Mouse (Mus musculus) kidney, adult 9 months (tissue): ENCODE data around the gene Dppa3.

Experiments
- DNase-seq: peaks from one replicate; pipeline ENCODE4 v3.0.0; 2022

The Dppa3 gene

DNA sequence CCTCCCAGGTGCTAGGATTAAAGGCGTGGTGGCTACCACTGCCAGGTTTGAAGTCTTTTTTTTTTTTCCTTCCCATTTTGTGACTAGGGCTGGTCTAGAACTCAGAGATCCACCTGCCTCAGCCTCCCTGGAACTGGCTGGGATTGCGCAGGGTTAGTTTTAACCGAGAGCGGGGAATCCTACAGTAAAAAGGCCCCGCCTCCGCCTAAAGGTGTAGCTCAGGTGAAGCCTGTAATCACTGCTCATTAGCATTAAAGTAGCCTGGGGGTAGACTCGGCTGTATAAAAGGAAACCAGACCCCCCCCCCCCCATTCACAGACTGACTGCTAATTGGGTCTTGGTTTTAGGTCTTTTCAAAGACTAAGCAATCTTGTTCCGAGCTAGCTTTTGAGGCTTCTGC is at the start of gene Dppa3:
Dppa3 (plus strand) TSS at position 301 of the 400 bp plus-strand sequence.
- DNase-seq: no peak

DNA sequence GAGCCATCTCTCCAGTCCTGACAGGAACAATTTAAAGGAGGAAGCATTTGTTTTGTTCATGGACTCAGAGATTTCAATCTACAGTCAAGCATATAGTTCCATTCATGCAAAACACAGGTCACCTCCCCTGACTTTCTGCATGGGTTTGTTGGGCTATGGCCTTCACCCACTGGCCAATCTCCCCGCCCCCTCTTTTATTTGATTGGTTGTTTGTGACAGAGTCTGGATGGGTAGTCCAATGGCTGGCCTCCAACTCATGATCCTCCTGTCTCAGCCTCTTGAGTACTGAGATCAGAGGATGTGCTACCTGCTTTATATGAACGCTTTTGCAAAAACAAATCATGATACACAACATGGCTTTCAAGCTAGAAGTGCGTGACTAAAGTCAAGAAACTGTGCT is 49.2 kb upstream of the Dppa3 start:
- no peak for DNase-seq

DNA sequence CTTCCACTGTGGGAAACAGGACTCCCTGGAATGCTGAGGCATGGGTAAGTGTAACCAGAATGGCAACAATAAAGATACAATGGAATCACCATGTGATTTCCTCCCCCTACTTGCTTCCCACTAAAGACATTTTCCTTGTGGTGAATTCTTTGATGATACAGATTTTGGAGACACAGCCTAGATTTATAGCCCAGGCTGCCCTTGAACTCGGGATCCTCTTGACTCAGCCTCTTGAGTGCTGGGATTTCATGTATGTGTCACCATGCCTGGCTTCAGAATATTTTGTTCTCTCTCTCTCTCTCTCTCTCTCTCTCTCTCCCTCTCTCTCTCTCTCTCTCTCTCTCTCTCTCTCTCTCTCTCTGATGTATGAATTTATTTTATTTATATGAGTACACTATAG is 47.1 kb upstream of the Dppa3 start:
- DNase-seq: no peak

DNA sequence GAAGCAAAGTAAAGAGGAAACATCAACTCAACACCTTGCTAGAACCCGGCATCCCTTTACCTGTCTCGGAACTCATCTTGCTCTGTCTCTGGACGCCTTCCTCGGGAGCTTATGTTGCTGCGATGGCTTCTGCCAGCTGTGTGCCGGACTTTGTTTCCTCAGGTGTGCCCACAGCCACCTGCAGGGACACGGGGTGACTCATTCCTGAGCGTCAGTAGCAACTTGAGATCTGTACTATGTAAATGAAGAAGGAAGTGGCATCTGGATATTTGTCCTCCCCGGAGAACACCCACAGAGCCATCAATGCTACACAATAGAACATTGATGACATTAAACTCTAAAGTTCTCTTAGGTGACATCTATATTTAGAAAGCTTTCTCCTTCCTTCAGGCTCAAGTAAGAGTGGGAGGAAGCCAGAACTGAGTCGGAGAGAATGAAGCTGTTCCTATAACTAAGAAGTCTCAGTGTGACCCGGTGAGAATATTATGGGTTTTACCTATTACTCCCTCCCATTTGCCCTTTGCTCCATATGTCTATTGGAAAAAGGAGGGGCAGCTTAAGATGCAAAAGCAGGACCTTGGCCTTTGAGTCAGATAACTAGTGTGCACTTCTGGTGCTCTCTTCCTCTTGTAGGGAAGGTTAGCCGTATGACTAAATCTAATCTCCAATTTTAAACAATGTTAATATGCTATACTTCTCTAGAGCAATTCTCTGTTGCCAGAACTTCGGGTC is 35.0 kb upstream of the Dppa3 start:
- DNase-seq: no peak

DNA sequence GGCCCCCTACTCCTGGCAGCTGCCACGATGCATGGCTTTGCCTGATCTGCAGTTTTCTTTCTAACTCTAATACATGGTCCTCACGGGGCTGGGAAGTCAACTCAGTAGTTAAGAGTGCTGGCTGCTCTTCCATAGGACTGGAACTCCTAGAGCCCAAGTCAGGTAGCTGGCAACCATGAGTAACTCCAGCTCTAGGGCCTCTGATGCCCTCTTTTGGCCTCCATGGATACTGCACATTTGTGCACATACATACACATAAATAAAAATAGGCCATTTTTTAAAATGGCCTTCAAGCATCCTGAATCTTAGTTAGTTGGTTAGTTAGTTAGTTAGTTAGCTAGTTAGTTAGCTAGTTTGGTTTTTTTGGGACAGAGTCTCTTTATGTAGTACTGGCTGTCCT is 33.3 kb upstream of the Dppa3 start:
- DNase-seq: no peak

DNA sequence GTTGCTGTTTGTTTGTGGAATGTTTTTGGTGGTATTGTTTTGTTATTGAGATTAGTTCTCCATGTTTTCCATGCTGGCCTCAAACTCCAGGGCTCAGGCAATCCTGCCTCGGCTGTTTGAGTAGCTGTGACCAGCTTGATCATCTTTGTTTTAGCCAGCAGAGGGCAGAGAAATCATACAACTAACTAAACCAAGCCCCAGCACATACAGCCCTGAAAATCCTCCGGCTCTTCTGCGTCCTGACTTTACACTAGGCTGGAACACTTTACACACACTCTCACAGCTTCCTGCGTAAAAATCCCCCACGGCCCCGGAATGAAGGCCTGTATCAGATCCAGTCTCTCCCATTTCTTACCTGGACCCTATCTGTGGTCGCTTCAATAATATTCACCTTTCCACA is 30.6 kb upstream of the Dppa3 start:
- peak; percentile 65 for DNase-seq

DNA sequence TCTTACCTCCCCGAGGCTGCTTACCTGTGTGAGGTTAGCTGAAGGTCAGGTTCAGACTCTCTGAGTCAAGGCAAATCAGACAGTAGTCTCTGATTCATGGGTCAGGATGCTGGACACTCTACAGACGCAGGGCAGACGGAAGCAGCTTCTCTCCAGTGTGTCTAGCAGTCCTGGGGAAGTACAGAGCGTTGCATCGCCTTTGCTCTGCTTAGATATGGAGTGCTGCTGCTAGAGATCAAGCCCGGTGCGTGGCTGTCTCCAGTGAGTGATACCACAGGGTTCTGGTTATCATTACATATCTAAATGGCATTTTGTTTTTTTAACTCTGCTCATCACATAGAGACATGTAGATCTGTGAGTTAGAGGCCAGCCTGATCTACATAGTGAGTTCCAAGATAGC is 29.6 kb upstream of the Dppa3 start:
- no peak for DNase-seq

DNA sequence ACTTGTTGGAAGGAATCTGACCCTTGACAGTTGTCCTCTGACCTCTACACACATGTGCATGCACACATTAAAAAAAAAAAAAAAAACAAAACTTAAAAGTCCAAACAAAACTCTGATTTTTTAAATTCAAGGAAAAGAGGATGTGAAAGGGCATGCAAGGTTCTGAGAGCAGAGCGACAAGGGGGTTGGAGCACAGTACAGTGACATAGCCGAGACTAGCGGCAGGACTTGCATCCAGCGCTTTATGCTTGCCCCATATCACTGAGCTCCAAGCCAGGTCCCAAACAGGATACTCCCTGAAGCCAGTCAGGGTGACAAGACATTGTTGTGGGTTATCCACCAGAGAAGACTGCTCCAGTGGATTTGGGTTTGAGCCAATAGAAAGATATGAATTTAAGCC is 28.2 kb upstream of the Dppa3 start:
- DNase-seq: no peak

DNA sequence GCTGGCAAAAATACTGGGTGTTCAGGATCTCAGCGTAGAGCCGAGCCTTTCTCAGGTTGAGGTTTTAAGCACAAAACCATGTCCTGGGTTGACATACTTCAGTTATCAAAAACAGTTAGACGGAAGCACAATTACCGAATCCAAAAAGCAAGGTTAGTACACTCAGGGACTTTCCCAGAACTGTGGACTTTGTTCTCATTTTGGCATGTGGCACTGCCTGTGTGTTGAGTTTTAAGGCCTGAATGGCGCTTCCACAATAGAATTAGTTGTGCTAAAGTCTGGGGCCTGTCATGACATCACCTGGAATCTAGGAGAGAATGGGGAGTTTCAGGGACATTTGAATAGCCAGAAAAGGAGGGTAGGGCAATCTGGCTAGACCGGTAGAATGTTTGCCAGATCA is 27.8 kb upstream of the Dppa3 start:
- DNase-seq: peak; percentile 72

DNA sequence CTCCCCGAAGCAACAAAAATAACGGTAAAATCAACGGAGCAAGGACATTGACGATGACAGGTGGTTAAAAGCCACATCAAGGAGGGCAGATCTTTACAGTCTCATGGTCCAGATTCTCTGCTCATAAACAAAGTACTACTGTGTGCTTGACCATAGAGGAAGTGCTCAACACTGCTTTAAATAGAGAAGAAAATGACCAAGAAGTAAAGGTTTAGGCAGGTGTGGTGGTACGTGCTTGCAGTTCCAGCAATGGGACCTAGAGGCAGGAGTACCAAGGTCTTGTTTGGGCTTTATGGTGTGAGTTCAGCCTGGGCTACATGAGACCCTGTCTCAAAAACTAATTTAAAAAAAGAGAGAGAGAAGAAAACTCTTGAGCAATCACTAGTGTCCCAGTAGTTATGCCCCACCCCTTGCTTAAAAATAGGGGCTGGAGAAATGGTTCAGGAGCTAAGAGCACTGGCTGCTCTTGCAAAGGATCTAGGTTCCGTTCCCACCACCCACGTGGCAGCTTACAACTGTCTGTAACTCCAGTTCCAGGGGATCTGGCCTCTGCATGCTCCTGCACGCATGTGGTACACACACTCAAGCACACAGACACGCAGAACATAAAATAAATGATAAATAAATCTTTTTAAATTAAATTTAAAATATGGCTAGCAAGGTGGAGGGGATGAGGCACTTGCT is 27.0 kb upstream of the Dppa3 start:
- no peak for DNase-seq

DNA sequence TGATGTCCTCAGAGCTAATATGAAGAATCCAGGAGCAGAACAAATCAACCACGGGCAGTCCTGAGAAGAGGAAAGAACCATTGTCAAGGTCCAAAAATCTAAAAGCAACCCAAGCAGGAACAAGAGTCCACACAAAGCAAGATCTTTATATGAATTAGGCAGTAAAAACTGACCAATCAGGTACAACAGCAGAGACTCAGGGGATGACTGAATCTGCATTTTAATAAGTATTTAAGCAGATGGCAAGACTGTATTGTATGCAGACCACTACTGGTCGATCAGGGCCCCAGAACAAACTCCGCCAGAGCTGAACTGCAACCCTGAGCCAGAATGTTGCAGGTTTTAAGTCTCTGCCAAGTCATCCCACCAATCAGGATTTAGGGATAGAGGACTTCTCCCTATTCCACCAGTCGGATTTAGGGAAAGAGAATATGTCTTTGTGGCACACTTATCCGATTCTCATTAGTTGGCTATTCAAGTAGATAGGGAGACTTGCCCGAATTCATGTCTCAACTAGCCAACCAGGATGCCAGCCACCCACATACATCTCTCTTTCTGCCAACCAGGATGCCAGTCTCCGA is 26.1 kb upstream of the Dppa3 start:
- no peak for DNase-seq

DNA sequence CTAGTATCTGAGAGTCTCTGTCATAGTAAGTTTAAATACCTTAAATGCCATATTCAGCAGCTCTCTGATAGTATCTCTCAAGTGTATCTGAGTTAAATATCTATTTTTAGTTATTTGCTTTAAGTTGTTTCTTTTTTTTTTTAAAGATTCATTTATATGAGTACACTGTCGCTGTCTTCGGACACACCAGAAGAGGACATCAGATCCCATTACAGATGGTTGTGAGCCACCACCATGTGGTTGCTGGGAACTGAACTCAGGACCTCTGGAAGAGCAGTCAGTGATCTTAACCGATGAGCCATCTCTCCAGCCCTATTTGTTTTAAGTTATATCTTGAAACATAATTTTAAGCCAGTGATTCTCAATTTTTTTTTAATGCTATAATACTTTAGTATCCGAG is 25.2 kb upstream of the Dppa3 start:
- no peak for DNase-seq

DNA sequence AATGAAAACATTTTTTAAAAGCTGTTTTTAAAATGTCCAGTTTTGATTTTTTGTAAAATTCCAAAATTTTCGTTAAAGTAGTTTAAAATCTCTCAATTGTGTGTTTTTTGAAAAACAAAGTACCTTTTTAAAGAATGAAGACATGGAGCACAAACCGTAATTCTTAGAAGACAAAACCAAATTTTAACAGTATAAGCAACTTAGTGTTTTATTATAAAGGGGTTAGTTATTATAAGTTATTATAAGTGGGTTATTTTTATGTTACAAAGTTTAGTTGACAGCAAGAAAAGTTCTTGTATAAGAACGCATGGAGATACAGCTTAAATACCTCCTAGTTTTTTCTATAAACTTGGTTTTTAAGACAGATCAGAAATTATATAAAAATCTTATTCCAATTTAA is 24.6 kb upstream of the Dppa3 start:
- no peak for DNase-seq

DNA sequence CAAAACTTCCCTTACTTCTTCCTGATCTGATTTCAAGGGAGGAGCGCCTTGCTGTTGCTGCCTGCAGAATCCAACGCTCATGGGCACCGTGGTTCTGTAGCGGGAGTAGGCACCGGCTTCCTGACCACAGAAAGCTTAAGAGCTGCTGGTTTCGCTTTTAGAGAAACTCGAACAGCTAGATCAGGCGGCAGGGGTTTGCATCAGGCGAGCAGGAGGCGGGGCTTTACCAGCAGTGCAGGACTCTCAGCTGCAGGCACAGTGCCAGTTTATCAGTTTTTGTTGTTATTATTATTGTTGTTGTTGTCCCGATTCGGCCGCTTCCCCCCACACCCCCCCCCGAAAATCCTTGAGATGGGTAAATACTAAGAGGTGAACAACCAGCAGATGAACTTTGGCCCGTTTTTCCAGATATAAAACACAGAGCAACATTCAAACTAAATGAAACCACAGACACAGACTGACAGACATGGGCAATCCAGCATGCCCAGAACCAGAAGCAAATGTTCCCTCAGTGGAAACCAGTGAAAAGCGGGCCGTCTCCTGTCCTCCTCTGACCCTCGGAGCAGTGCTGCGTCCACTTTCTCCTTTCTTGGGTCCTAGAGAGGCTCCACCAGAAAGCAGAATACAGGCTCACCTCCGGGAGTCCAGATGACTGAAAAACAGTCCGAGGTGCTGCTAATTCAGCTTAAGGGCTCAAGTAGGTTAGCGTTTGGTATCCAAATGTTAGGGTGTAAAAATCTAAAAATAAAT is 23.8 kb upstream of the Dppa3 start, which contains the start of gene Apobec1:
Apobec1 (minus strand) TSS at position 203 of the 750 bp plus-strand sequence.
- peak; percentile 85 for DNase-seq

DNA sequence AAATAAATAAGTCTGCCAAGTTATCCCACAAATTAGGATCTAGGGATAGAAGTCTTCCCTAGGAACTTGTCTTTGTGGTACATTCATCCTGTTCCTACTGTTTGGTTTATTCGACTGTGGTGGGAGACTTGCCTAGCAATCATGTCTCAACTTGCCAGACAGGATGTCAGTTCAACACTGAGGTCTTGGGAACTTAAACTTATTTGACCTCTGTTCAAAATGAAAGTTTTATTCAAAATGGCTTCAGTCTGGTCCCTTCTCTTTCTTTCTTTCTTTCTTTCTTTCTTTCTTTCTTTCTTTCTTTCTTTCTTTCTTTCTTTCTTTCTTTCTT is 23.3 kb upstream of the Dppa3 start:
- no peak for DNase-seq

DNA sequence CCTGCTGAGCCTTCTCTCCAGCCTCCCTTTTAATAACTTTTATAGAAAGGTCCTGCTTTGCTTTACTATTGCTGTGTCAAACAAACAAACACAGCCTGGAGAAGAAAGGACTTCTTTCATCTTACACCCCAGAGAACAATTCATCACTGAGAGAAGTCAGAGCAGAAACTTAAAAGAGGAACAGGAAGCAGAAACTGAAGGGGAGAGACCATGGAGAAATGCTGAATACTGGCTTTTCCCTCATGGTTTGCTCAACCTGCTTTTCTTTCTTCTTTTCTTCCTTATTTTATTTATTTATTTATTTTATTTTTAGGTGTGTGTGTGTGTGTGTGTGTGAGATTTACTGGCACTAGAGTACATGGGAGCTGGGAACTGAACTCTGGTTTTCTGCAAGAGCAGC is 21.9 kb upstream of the Dppa3 start:
- DNase-seq: no peak

DNA sequence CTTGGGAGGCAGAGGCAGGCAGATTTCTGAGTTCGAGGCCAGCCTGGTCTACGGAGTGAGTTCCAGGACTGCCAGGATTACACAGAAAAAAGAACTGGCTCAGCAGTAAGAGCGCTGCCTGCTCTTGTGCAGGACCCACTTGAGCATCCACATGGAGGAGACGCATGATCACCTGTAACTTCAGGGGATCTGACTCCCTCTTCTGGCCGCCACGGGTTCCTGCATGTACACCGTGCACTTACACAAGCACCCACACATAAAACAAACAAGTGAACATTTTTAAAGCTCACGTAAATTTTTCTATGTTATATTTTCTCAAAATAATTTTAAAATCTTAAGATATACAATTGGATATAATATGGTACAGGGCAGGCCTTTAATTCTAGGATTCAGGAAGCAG is 20.7 kb upstream of the Dppa3 start:
- DNase-seq: no peak

DNA sequence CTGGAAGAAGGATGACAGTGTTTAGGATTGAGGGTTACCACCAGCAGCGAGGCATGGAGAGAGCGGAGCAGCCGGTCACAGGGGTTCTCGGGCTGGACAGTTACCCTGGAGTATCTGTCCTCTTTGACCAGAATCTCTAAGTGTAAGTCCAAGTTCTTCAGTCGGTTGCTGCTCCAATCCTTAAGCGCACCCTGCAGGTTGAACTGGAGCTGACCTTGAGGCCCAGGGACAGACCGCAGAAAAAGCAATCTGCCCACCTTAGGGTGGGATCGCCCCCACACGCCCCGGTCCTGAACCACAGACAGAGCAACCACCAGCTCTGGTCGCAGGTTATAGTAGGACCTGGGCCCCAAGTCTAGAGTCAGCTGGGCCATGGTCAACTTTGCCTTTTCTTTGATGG is 19.5 kb upstream of the Dppa3 start:
- no peak for DNase-seq

DNA sequence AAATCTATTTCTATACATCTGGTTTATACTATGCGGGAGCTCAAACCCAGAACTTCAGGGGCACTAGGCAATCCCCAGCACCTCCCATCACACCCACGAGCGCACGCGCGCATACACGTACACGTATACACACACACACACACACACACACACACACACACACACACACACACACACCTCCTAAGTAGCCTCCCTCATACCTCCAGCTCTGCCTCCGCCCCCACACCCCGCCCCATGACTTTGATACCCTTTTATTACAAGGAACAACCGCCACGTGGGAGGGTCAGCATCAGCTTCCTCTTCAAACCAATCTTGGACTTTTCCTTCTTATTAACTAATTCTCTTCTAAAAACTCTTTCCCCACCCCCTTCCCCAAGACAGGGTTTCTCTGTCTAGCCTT is 18.5 kb upstream of the Dppa3 start:
- no peak for DNase-seq

DNA sequence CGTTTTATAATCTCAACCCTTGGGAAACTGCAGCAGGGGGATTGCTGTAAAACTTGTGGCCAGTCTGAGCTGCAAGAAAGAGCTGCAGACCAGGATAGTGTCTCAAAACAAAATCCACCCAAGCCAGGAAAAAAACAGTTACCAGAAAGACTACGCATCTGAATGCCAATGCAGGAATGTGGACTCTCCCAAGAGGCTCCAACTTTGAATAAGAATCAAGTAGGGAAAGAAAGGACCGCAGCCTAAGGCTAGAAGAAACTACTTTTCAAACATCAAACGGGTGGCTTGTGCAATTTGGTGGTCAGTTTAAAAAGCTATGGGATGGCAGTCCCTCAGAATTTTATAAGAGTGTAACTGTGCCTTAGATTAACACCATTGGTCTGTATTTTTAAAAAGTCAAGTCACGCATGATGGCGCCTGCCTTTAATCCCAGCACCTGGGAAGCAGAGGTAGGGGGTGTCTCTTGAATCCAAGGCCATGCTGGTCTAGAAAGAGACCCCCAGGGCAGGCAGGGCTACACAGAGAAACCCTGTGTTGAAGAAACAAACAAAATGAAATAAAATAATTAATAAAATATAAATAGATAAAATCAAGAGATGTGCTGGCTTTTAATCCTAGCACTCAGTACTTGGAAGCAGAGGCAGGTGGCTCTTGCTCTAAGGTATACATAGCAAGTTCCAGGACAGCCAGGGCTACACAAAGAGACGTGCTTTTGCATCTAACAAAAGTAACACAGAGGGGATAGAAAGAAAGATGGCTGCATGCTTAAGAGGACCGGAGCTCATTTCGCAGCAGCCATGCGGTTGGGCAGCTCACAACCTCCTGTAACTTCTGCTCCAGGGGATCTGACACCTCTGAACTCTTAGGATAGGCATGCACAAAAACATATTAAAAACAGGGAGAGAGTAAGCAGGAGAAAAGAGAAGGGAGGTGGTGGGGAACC is 17.5 kb upstream of the Dppa3 start:
- DNase-seq: no peak

DNA sequence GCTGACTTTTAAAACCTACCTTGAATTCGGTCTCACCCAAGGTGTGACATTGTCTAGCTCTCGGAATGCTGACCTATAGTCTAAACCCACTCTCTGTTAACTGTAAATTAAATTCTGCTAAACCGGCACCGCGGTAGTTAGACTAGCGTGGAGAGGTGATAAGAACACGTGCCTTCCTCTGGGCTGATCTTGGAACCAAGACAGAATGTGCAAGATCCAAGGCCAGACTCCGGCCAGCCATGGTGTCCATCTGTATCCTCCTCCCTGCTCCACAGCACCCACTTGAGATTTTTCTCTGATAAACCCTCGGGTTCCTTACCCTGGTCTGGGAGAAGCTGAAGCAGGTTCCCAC is 16.9 kb upstream of the Dppa3 start:
- no peak for DNase-seq

DNA sequence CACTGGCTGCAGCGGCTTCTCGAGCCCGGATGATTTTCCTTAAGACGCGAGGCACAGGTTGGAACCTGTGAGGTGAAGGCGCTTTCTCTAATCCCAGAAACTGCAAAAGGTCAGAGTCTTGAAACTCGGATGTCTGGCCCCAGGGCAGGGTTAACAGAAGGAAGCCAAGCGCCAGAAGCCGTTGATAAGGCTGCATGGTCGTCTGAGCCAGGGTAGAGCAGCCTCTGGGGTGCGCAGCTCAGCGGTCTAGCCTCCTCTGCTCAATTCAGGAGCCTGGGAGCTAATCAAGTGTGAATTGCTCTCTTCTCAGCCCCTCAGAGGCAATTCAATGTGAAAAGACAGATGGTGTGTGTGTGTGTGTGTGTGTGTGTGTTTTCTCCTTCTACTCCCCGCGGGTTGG is 16.4 kb upstream of the Dppa3 start, which contains the start of gene Gdf3:
Gdf3 (minus strand) TSS at position 317 of the 400 bp plus-strand sequence.
- no peak for DNase-seq

DNA sequence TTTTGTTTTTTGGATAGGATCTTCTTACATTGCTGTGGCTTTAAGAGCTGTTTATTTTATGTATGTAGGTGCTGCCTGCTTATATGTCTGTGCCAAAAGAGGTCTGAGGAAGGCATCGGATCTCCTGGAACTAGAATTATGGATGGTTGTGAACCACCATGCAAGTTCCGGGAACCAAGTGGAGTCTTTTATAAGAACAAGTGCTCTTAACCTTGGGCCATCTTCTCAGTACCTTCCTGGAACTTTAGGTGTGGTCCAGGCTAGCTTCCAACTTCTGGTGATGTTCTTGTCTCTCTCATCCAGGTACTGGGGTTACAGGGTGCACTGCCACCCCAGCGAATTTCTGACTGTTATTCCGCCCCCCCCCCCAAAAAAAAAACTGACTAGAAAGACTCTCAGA is 13.8 kb upstream of the Dppa3 start:
- DNase-seq: no peak
